Mouse (Mus musculus) CH12.LX (cell line): Measurements from ENCODE around the gene Sycp3. TPM values are rescaled to one million over a fixed set of nuclear protein-coding genes. Genes with fewer than 3 reads are reported as not detected.

Experiments used
- DNase-seq: peaks from one replicate; pipeline ENCODE4 v3.0.0-alpha.2; 2013; ENCODE audit errors: extremely low read depth
- H3K27ac ChIP-seq: 2 replicates; pipeline ENCODE4 v1.5.1; 2012; ENCODE audit warnings: low read depth, mild to moderate bottlenecking, control low read depth, moderate library complexity; ENCODE audit not compliant: insufficient read depth
- H3K27me3 ChIP-seq: replicated peaks from 2 replicates; pipeline ENCODE3; 2012; ENCODE audit warnings: inconsistent platforms
- H3K36me3 ChIP-seq, 2 experiments: replicated peaks in 1 of 2; 2 replicates each; pipeline versions ENCODE3 to v1.6.1; 2012; ENCODE audit warnings: inconsistent platforms in 1 of 2, low read length in 1 of 2, mild to moderate bottlenecking in 1 of 2, mixed read lengths in 1 of 2, moderate library complexity in 1 of 2; ENCODE audit not compliant: control insufficient read depth in 1 of 2, insufficient read depth in 1 of 2
- H3K4me1 ChIP-seq, 2 experiments: 2 replicates each; pipeline ENCODE4 v1.6.1; 2012; ENCODE audit warnings: inconsistent platforms in 1 of 2, moderate library complexity in 1 of 2; ENCODE audit not compliant: insufficient read depth in 2 of 2, control insufficient read depth in 1 of 2
- H3K4me2 ChIP-seq: 2 replicates; pipeline ENCODE4 v1.6.1; 2012; ENCODE audit warnings: low read depth, mild to moderate bottlenecking, control low read depth; ENCODE audit not compliant: poor library complexity, insufficient read depth, severe bottlenecking
- H3K4me3 ChIP-seq, 3 experiments: fragments of 150-350 bp in 1 of 3; sonication (generic) in 1 of 3; replicated peaks in 1 of 3; 2 replicates each; pipeline versions ENCODE3 to v1.5.1; 2011 to 2012; ENCODE audit warnings: low read depth in 2 of 3, low read length in 2 of 3, mild to moderate bottlenecking in 2 of 3, moderate library complexity in 2 of 3, control low read depth in 1 of 3, improper control_type of control experiment in 1 of 3, inconsistent platforms in 1 of 3, mixed read lengths in 1 of 3; ENCODE audit not compliant: poor library complexity in 1 of 3
- H3K79me2 ChIP-seq: replicated peaks from 2 replicates; pipeline ENCODE4 v1.6.1; 2012; ENCODE audit warnings: mild to moderate bottlenecking, moderate library complexity; ENCODE audit not compliant: control insufficient read depth, poor library complexity, insufficient read depth, severe bottlenecking; ENCODE audit errors: extremely low read depth
- H3K9ac ChIP-seq: 2 replicates; pipeline ENCODE4 v1.6.1; 2012; ENCODE audit warnings: low read depth, mild to moderate bottlenecking, control low read depth, moderate library complexity; ENCODE audit not compliant: insufficient read depth
- H3K9me3 ChIP-seq: replicated peaks from 2 replicates; pipeline ENCODE3; 2012; ENCODE audit warnings: low read length, inconsistent platforms, mixed read lengths
- BHLHE40 ChIP-seq: IDR thresholded peaks from 2 replicates; pipeline ENCODE4 v1.6.1; 2011; ENCODE audit warnings: mild to moderate bottlenecking, low read depth, low read length, improper control_type of control experiment
- E2F4 ChIP-seq: IDR thresholded peaks from 2 replicates; pipeline ENCODE4 v1.6.1; 2011; ENCODE audit warnings: low read depth, low read length, improper control_type of control experiment; ENCODE audit not compliant: insufficient replicate concordance
- JUN ChIP-seq: IDR thresholded peaks from 2 replicates; pipeline ENCODE4 v1.6.1; 2011; ENCODE audit warnings: low read depth, mild to moderate bottlenecking, low read length, improper control_type of control experiment, moderate library complexity; ENCODE audit not compliant: insufficient read depth
- MXI1 ChIP-seq: IDR thresholded peaks from 2 replicates; pipeline ENCODE4 v1.6.1; 2011; ENCODE audit warnings: mild to moderate bottlenecking, low read depth, low read length, improper control_type of control experiment
- MYC ChIP-seq: IDR thresholded peaks from 2 replicates; pipeline ENCODE4 v1.6.1; 2011; ENCODE audit warnings: low read depth, mild to moderate bottlenecking, improper control_type of control experiment, low read length
- NELFE ChIP-seq: IDR thresholded peaks from 2 replicates; pipeline ENCODE4 v1.6.1; 2011; ENCODE audit warnings: low read depth, low read length, improper control_type of control experiment
- POLR2A ChIP-seq: IDR thresholded peaks from 2 replicates; pipeline ENCODE4 v1.6.1; 2011; ENCODE audit warnings: low read depth, mild to moderate bottlenecking, improper control_type of control experiment, low read length
- RCOR1 ChIP-seq: conservative IDR thresholded peaks from 2 replicates; pipeline ENCODE4 v1.6.1; 2012; ENCODE audit warnings: low read depth, mild to moderate bottlenecking, inconsistent platforms, low read length, improper control_type of control experiment
- SMC3 ChIP-seq: IDR thresholded peaks from 2 replicates; pipeline ENCODE4 v1.6.1; 2011; ENCODE audit warnings: low read depth, low read length, improper control_type of control experiment
- UBTF ChIP-seq: IDR thresholded peaks from 2 replicates; pipeline ENCODE4 v1.6.1; 2012; ENCODE audit warnings: low read depth, mild to moderate bottlenecking, inconsistent platforms, low read length, improper control_type of control experiment, moderate library complexity
- USF1 ChIP-seq: IDR thresholded peaks from 2 replicates; pipeline ENCODE4 v1.6.1; 2014; ENCODE audit warnings: low read depth, mild to moderate bottlenecking, inconsistent platforms, low read length, improper control_type of control experiment
- USF2 ChIP-seq: conservative IDR thresholded peaks from 2 replicates; pipeline ENCODE4 v1.6.1; 2011; ENCODE audit warnings: low read depth, low read length, improper control_type of control experiment
- ZNF384 ChIP-seq: IDR thresholded peaks from 2 replicates; pipeline ENCODE4 v1.6.1; 2012; ENCODE audit warnings: low read depth, low read length, improper control_type of control experiment, inconsistent platforms
- dilution Hi-C: fragments of 300-500 bp; cut with MboI; formaldehyde crosslinking; loops from 2 replicates; pipeline ENCODE4 v1.14.3; 2020; ENCODE audit warnings: low sequenced_read_pairs; ENCODE audit not compliant: extremely low pct_unique_long_range_greater_than_20kb, extremely low pct_ligation_motif_present
- in situ Hi-C: fragments of 300-500 bp; cut with MboI; formaldehyde crosslinking; loops from 3 replicates; pipeline ENCODE4 v1.14.3; 2019; ENCODE audit warnings: low sequenced_read_pairs, low pct_ligation_motif_present, low pct_unique_long_range_greater_than_20kb, mixed read lengths
- polyA plus RNA-seq: library from polyadenylated mRNA; unstranded; fragments of >175 nt; gene quantifications from 2 replicates; pipeline ENCODE4 v1.2.1, GENCODE M21; 2012; ENCODE audit warnings: low read depth; ENCODE audit not compliant: insufficient read length
- total RNA-seq, 2 experiments: library from RNA; depleted of rRNA; stranded (reverse); fragments of 300-350 nt in 1 of 2; fragments of >200 nt in 1 of 2; gene quantifications; 2 replicates each; pipeline ENCODE4 v1.2.3; 2012 to 2014

The Sycp3 gene
- total and polyA plus RNA-seq, 3 experiments = not detected

- Histone ChIP-seq H3K36me3 (no peaks in the 10 kb centered on the region), H3K4me1 (peaks cover 0 to 24% of the 10 kb centered on the region in 2 experiments; a peak in 2 of 4 replicates), H3K9me3 (no peaks in the 10 kb centered on the region), H3K4me2 (peak overlapping the region; percentile 93), H3K9ac (peak overlapping the region; percentile 70), H3K4me3 (peak overlapping the region; percentile 59 to 97 (median 74)), H3K27me3 (peaks cover 5% of the 10 kb centered on the region), H3K27ac (no peak overlapping the region), H3K79me2 (no peaks in the 10 kb centered on the region)
- TF ChIP-seq BHLHE40 (no peak), RCOR1 (no peak), USF2 (no peak)
- no peak for DNase-seq
- in situ Hi-C loops = no loop called here
- dilution Hi-C loops = no loop called here
Observed at GRCm38 (mm10) chr10:88502919-88503318, 43.5 kb downstream of the Sycp3 start.

DNA sequence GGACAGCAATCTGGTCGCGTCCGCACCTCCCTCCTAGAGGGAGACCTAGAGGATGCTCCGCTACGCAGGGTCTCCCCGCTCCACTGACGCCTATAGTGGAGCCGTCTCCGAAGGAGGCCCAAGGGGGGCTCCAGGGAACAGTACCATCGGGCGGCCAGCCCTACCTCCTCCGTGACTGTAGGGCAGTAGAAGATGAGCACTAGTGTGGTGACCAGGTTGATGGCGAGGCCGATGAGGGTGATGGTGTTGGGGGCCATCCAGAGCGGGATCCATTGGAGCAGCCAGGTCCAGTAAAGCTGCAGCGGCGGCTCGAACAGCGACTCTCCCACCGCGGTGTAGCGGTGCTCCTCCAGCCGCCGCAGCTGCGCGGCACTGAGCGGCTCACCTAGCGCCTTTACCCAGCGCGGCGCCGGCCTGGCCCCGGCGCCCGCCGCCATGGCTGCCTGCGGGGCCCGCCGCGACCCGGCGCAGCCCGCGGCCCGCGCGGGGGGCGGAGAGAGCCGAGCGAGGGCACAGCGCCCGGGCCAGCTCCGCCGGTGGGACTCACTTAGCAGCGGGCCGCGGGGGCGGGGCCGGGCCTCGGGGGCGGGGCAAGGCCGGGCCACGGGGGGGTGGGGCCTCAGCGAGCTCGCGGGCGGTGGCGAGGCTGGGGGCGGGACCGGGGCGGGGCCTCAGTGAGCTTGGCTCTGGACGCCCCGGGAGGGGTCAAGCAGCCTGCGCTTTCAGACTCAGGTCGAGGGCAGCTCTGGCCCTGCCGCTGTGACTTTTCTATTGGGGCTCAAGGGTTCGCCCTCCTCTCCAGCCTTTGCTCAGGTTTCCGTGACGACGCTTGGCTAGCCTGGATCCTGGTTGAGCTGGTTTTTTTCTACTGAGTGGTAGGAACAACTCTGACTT is 44.3 kb downstream of the Sycp3 start, which contains the start of gene Chpt1:
Gene Chpt1 (minus strand): TSS at position 653 of the 894 bp plus-strand sequence.
- Histone ChIP-seq H3K4me1 (peaks cover 0 to 24% of the 10 kb centered on the region in 2 experiments; a peak in 2 of 4 replicates), H3K9me3 (no peaks in the 10 kb centered on the region), H3K27ac (no peak within 1 kb of the TSS), H3K4me2 (peak within 1 kb of the TSS; percentile 93), H3K4me3 (peak within 1 kb of the TSS; percentile 59 to 97 (median 74)), H3K36me3 (no peaks in the 10 kb centered on the region), H3K79me2 (no peaks in the 10 kb centered on the region), H3K27me3 (peaks cover 5% of the 10 kb centered on the region), H3K9ac (peak within 1 kb of the TSS; percentile 70)
- TF ChIP-seq SMC3 (no peak), NELFE (0 out of 2 replicates have a peak, but pooled peaks have one; percentile 44), ZNF384 (no peak), POLR2A (peak; percentile 68), UBTF (peak; percentile 61; the same call in 1 of the 2 replicates), JUN (no peak), E2F4 (no peak), MYC (no peak), MXI1 (no peak), USF1 (no peak), USF2 (no peak)
- peak; percentile 71 for DNase-seq
- in situ Hi-C loops (no loop called here), dilution Hi-C loops (no loop called here)
